Mouse (Mus musculus): ENCODE measurements around the gene Nckap5.

DNA sequence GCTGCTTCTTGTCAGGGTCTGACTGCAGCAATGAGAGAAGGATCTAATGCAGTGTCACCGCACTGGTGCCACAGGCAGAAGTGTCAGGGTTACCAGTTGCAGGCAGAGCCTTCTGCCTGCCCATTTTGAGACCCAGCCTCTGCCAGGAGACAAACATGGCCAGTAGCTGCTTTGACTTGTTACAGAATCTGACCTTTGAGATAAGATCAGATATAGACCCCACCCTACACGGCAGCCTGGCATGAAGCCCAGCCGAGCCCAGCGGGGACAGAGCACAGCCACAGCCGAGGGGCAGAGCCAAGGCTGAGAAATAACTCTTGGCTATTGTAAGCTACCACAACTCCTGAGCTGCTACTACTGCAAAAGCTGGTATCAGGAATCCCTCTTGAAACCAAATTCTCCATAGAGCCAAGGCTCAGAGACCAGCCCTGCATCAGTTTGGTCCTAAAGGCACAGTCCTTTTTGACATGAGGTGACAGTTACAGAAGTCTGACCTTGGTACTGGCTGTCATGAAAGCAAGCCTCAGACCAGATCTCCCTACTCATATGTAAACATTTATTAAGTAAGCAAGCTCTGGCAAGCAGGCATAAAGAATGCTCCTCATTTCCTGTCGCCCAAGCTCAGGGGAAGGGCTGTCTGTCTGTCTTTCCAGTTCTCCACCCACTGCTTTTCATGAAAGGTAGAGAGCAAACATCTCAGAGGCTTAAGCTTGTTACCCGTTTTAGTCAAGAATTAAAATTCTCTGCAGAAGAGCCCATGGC is 237.4 kb downstream of the Nckap5 start:
- no peak for TF ChIP-seq CTCF (IDR thresholded peaks at IDR 0.05; ENCODE audit: insufficient read depth, low read length)
- no peak for TF ChIP-seq POLR2A (IDR thresholded peaks at IDR 0.05; ENCODE audit: borderline replicate concordance, extremely low read depth, low read depth, low read length)
